Mouse (Mus musculus) MEL (cell line): ENCODE results near the gene Entpd3. TPM values are rescaled to one million over a fixed set of nuclear protein-coding genes. Genes with fewer than 3 reads are reported as not detected.

Source experiments
- DNase-seq: peaks from one replicate; pipeline ENCODE4 v3.0.0; 2011; ENCODE audit warnings: low read depth, low spot score
- H3K27ac ChIP-seq: 2 replicates; pipeline ENCODE4 v1.5.1; 2012; ENCODE audit warnings: low read depth, mild to moderate bottlenecking, control low read depth, low read length, moderate library complexity; ENCODE audit not compliant: control insufficient read depth
- H3K27me3 ChIP-seq, 2 experiments: fragments of 150-350 bp in 1 of 2; sonication (generic) in 1 of 2; 2 replicates each; pipeline ENCODE4 v1.6.1; 2012; ENCODE audit warnings: low read length in 2 of 2, mild to moderate bottlenecking in 2 of 2, improper control_type of control experiment in 1 of 2, moderate library complexity in 1 of 2; ENCODE audit not compliant: insufficient read depth in 2 of 2, control insufficient read depth in 1 of 2
- H3K36me3 ChIP-seq, 2 experiments: 2 replicates each; pipeline ENCODE4 v1.6.1; 2012 to 2014; ENCODE audit warnings: low read length in 2 of 2, improper control_type of control experiment in 1 of 2, inconsistent platforms in 1 of 2, mild to moderate bottlenecking in 1 of 2; ENCODE audit not compliant: insufficient read depth in 2 of 2, control insufficient read depth in 1 of 2
- H3K4me1 ChIP-seq, 2 experiments: fragments of 150-350 bp in 1 of 2; sonication (generic) in 1 of 2; 2 replicates each; pipeline ENCODE4 v1.6.1; 2012; ENCODE audit warnings: low read length in 2 of 2, improper control_type of control experiment in 1 of 2, mild to moderate bottlenecking in 1 of 2; ENCODE audit not compliant: insufficient read depth in 2 of 2, control insufficient read depth in 1 of 2
- H3K4me3 ChIP-seq, 2 experiments: fragments of 150-350 bp in 1 of 2; sonication (generic) in 1 of 2; 2 replicates each; pipeline ENCODE4 v1.5.1; 2012; ENCODE audit warnings: low read depth in 2 of 2, low read length in 2 of 2, mild to moderate bottlenecking in 2 of 2, moderate library complexity in 2 of 2, control low read depth in 1 of 2, improper control_type of control experiment in 1 of 2; ENCODE audit not compliant: control insufficient read depth in 1 of 2, insufficient read depth in 1 of 2
- H3K79me2 ChIP-seq: 2 replicates; pipeline ENCODE4 v1.6.1; 2012; ENCODE audit warnings: mild to moderate bottlenecking, low read length, moderate library complexity; ENCODE audit not compliant: control insufficient read depth, poor library complexity, insufficient read depth
- H3K9ac ChIP-seq: 2 replicates; pipeline ENCODE4 v1.6.1; 2012; ENCODE audit warnings: low read depth, mild to moderate bottlenecking, control low read depth, low read length, moderate library complexity; ENCODE audit not compliant: control insufficient read depth, poor library complexity, severe bottlenecking
- H3K9me3 ChIP-seq: fragments of 150-350 bp; sonication (generic); replicated peaks from 2 replicates; pipeline ENCODE4 v1.6.1; 2012; ENCODE audit warnings: mild to moderate bottlenecking, low read length, improper control_type of control experiment, moderate library complexity; ENCODE audit not compliant: insufficient read depth
- BHLHE40 ChIP-seq: IDR thresholded peaks from 2 replicates; pipeline ENCODE4 v1.6.1; 2012; ENCODE audit warnings: low read depth, mild to moderate bottlenecking, inconsistent platforms, low read length, improper control_type of control experiment, borderline replicate concordance
- CHD1 ChIP-seq: IDR thresholded peaks from 2 replicates; pipeline ENCODE4 v1.6.1; 2012; ENCODE audit warnings: low read depth, mild to moderate bottlenecking, inconsistent platforms, low read length, improper control_type of control experiment
- CHD2 ChIP-seq: IDR thresholded peaks from 2 replicates; pipeline ENCODE4 v1.6.1; 2011; ENCODE audit warnings: low read length, improper control_type of control experiment
- E2F4 ChIP-seq: IDR thresholded peaks from 2 replicates; pipeline ENCODE4 v1.6.1; 2011; ENCODE audit warnings: low read depth, low read length, improper control_type of control experiment, borderline replicate concordance
- ELF1 ChIP-seq: IDR thresholded peaks from 2 replicates; pipeline ENCODE4 v1.6.1; 2014; ENCODE audit warnings: low read depth, mild to moderate bottlenecking, inconsistent platforms, low read length, improper control_type of control experiment, moderate library complexity
- EP300 ChIP-seq, 2 experiments: IDR thresholded peaks; 2 replicates each; pipeline ENCODE4 v1.6.1; 2011; ENCODE audit warnings: improper control_type of control experiment in 2 of 2, low read length in 2 of 2, low read depth in 1 of 2, mild to moderate bottlenecking in 1 of 2
- ETS1 ChIP-seq: IDR thresholded peaks from 2 replicates; pipeline ENCODE4 v1.6.1; 2012; ENCODE audit warnings: low read depth, mild to moderate bottlenecking, inconsistent platforms, low read length, improper control_type of control experiment, moderate library complexity
- GABPA ChIP-seq: IDR thresholded peaks from 2 replicates; pipeline ENCODE4 v1.6.1; 2012; ENCODE audit warnings: low read depth, mild to moderate bottlenecking, inconsistent platforms, low read length, improper control_type of control experiment, moderate library complexity
- GATA1 ChIP-seq: IDR thresholded peaks from 2 replicates; pipeline ENCODE4 v1.6.1; 2011; ENCODE audit warnings: low read depth, low read length, improper control_type of control experiment
- HCFC1 ChIP-seq: IDR thresholded peaks from 2 replicates; pipeline ENCODE4 v1.6.1; 2012; ENCODE audit warnings: low read depth, mild to moderate bottlenecking, inconsistent platforms, low read length, improper control_type of control experiment, moderate library complexity
- JUND ChIP-seq: IDR thresholded peaks from 2 replicates; pipeline ENCODE4 v1.6.1; 2011; ENCODE audit warnings: low read depth, mild to moderate bottlenecking, improper control_type of control experiment, low read length
- MAFK ChIP-seq: IDR thresholded peaks from 2 replicates; pipeline ENCODE4 v1.6.1; 2011; ENCODE audit warnings: low read depth, mild to moderate bottlenecking, low read length, improper control_type of control experiment, borderline replicate concordance
- MAX ChIP-seq: IDR thresholded peaks from 2 replicates; pipeline ENCODE4 v1.6.1; 2011; ENCODE audit warnings: low read length, improper control_type of control experiment
- MAZ ChIP-seq: IDR thresholded peaks from 2 replicates; pipeline ENCODE4 v1.6.1; 2012; ENCODE audit warnings: low read depth, mild to moderate bottlenecking, inconsistent platforms, low read length, improper control_type of control experiment
- MXI1 ChIP-seq: IDR thresholded peaks from 2 replicates; pipeline ENCODE4 v1.6.1; 2011; ENCODE audit warnings: mild to moderate bottlenecking, low read depth, low read length, improper control_type of control experiment
- MYB ChIP-seq: IDR thresholded peaks from 2 replicates; pipeline ENCODE4 v1.6.1; 2011; ENCODE audit warnings: mild to moderate bottlenecking, low read depth, low read length, improper control_type of control experiment
- MYC ChIP-seq: IDR thresholded peaks from 2 replicates; pipeline ENCODE4 v1.6.1; 2011; ENCODE audit warnings: low read depth, mild to moderate bottlenecking, low read length, improper control_type of control experiment, moderate library complexity
- NRF1 ChIP-seq: IDR thresholded peaks from 2 replicates; pipeline ENCODE4 v1.6.1; 2014; ENCODE audit warnings: low read depth, mild to moderate bottlenecking, inconsistent platforms, low read length, improper control_type of control experiment, moderate library complexity; ENCODE audit not compliant: poor library complexity, insufficient read depth, severe bottlenecking
- POLR2AphosphoS2 ChIP-seq: IDR thresholded peaks from 2 replicates; pipeline ENCODE4 v1.6.1; 2011; ENCODE audit warnings: low read length, improper control_type of control experiment
- RAD21 ChIP-seq: IDR thresholded peaks from 2 replicates; pipeline ENCODE4 v1.6.1; 2011; ENCODE audit warnings: mild to moderate bottlenecking, low read depth, low read length, improper control_type of control experiment
- RCOR1 ChIP-seq: IDR thresholded peaks from 2 replicates; pipeline ENCODE4 v1.6.1; 2012; ENCODE audit warnings: low read depth, mild to moderate bottlenecking, inconsistent platforms, low read length, improper control_type of control experiment
- SMC3 ChIP-seq: IDR thresholded peaks from 2 replicates; pipeline ENCODE4 v1.6.1; 2011; ENCODE audit warnings: low read depth, low read length, improper control_type of control experiment
- TAL1 ChIP-seq: IDR thresholded peaks from 2 replicates; pipeline ENCODE4 v1.6.1; 2012; ENCODE audit warnings: mild to moderate bottlenecking, inconsistent platforms, low read length, moderate library complexity, mixed read lengths
- TBP ChIP-seq: IDR thresholded peaks from 2 replicates; pipeline ENCODE4 v1.8.0; 2011; ENCODE audit warnings: low read depth, low read length, improper control_type of control experiment
- USF1 ChIP-seq: IDR thresholded peaks from 2 replicates; pipeline ENCODE4 v1.6.1; 2014; ENCODE audit warnings: low read depth, mild to moderate bottlenecking, inconsistent platforms, low read length, improper control_type of control experiment, moderate library complexity
- USF2 ChIP-seq, 2 experiments: IDR thresholded peaks; 2 replicates each; pipeline ENCODE4 v1.6.1; 2011 to 2012; ENCODE audit warnings: improper control_type of control experiment in 2 of 2, low read length in 2 of 2, borderline replicate concordance in 1 of 2, inconsistent platforms in 1 of 2, low read depth in 1 of 2, mild to moderate bottlenecking in 1 of 2; ENCODE audit not compliant: insufficient read depth in 1 of 2
- ZC3H11A ChIP-seq: IDR thresholded peaks from 2 replicates; pipeline ENCODE4 v1.6.1; 2012; ENCODE audit warnings: low read depth, mild to moderate bottlenecking, inconsistent platforms, low read length, improper control_type of control experiment
- ZKSCAN1 ChIP-seq: IDR thresholded peaks from 2 replicates; pipeline ENCODE4 v1.6.1; 2012; ENCODE audit warnings: low read depth, mild to moderate bottlenecking, inconsistent platforms, low read length, improper control_type of control experiment, moderate library complexity
- ZMIZ1 ChIP-seq: IDR thresholded peaks from 2 replicates; pipeline ENCODE4 v1.6.1; 2012; ENCODE audit warnings: low read depth, mild to moderate bottlenecking, inconsistent platforms, low read length, improper control_type of control experiment, moderate library complexity
- ZNF384 ChIP-seq: IDR thresholded peaks from 2 replicates; pipeline ENCODE4 v1.6.1; 2012; ENCODE audit warnings: low read depth, mild to moderate bottlenecking, inconsistent platforms, low read length, improper control_type of control experiment
- polyA plus RNA-seq, 2 experiments: library from polyadenylated mRNA; stranded (reverse) in 1 of 2; unstranded in 1 of 2; fragments of >175 nt in 1 of 2; fragments of >200 nt in 1 of 2; gene quantifications; 2 replicates each; pipeline versions ENCODE4 v1.2.1 to v1.2.4; 2012; ENCODE audit warnings: low replicate concordance in 2 of 2, low read depth in 1 of 2; ENCODE audit not compliant: insufficient read length in 2 of 2, insufficient read depth in 1 of 2, missing spikeins in 1 of 2
- total RNA-seq: library from RNA; depleted of rRNA; stranded (reverse); fragments of 300-350 nt; gene quantifications from 2 replicates; pipeline ENCODE4 v1.2.3, GENCODE M21; 2012

Entpd3 gene
- total and polyA plus RNA-seq, 3 experiments, result 0.03 TPM; not detected in 2

DNA sequence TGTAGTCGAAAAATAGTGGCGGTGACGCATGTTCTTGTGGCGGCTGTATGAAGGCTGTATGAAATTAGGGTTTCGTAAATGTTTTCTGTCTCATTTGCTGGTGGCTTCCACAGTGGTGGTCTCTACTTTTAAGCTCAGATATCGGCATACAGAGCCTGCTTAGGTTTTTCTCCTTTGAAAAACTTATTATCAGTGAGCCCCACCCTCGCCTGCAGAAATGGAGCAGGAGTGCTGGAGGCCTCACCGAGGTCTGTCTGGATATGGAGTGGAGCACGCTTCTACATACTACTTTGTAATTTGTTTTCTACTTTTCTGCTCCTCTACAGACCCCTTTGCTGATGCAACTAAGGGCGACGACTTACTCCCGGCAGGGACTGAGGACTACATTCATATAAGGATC lies 45.8 kb upstream of the Entpd3 start:
- peak overlapping the region; percentile 100 for H3K9ac ChIP-seq
- H3K4me1 ChIP-seq, result peaks cover 0 to 12% of the 10 kb centered on the region in 2 experiments; a peak in 3 of 4 replicates
- H3K27ac ChIP-seq, result no peak overlapping the region
- peaks cover 19% of the 10 kb centered on the region for H3K79me2 ChIP-seq
- no peak for DNase-seq
- peak overlapping the region; percentile 98 to 100; a peak in 3 of 4 replicates for H3K4me3 ChIP-seq
- peaks cover 3 to 5% of the 10 kb centered on the region in 2 experiments; a peak in 3 of 4 replicates for H3K36me3 ChIP-seq
- no peaks in the 10 kb centered on the region for H3K9me3 ChIP-seq
- H3K27me3 ChIP-seq, result no peaks in the 10 kb centered on the region
- TF ChIP-seq EP300 (IDR thresholded peaks at IDR 0.05; ENCODE audit: low read depth in 1 of 2, low read length in 2 of 2) (no peak), TBP (no peak), ETS1 (no peak), MAZ (no peak), MAFK (no peak), ZKSCAN1 (no peak), SMC3 (no peak), RAD21 (no peak), MXI1 (no peak), GABPA (no peak), USF1 (no peak), CHD2 (no peak), MYC (no peak), MAX (no peak), HCFC1 (no peak), NRF1 (no peak)

GRCm38 (mm10) chr9:120496691-120497090 lies 42.9 kb upstream of the Entpd3 start:
- DNase-seq, result peak; percentile 81
- no peaks in the 10 kb centered on the region for H3K9me3 ChIP-seq
- H3K9ac ChIP-seq, result no peak overlapping the region
- peaks cover 0 to 12% of the 10 kb centered on the region in 2 experiments; a peak in 3 of 4 replicates for H3K4me1 ChIP-seq
- H3K79me2 ChIP-seq, result peaks cover 19% of the 10 kb centered on the region
- H3K27me3 ChIP-seq, result no peaks in the 10 kb centered on the region
- H3K27ac ChIP-seq, result no peak overlapping the region
- no peak overlapping the region for H3K4me3 ChIP-seq
- peaks cover 3 to 5% of the 10 kb centered on the region in 2 experiments; a peak in 3 of 4 replicates for H3K36me3 ChIP-seq
- no peak for TF ChIP-seq MYB
- TF ChIP-seq JUND, result 0 out of 2 replicates have a peak, but pooled peaks have one; percentile 35
- TF ChIP-seq MAFK, result no peak
- no peak for TF ChIP-seq ZKSCAN1
- TF ChIP-seq POLR2AphosphoS2, result no peak
- TF ChIP-seq CHD1, result no peak
- peak; percentile 83 for TF ChIP-seq RAD21
- no peak for TF ChIP-seq MAX
- TF ChIP-seq GABPA, result no peak
- TF ChIP-seq USF2 (IDR thresholded peaks at IDR 0.05; ENCODE audit: borderline replicate concordance in 1 of 2, insufficient read depth in 1 of 2, low read depth in 1 of 2, low read length in 2 of 2), result no peak
- no peak for TF ChIP-seq HCFC1
- no peak for TF ChIP-seq ZMIZ1
- TF ChIP-seq TAL1, result no peak
- peak; percentile 70 for TF ChIP-seq ZC3H11A
- no peak for TF ChIP-seq ETS1
- peak; percentile 53; the same call in 1 of the 2 replicates for TF ChIP-seq TBP
- no peak for TF ChIP-seq ZNF384
- no peak for TF ChIP-seq MXI1
- TF ChIP-seq SMC3, result peak; percentile 75
- TF ChIP-seq USF1, result no peak
- TF ChIP-seq GATA1, result peak; percentile 40; the same call in 1 of the 2 replicates
- TF ChIP-seq NRF1, result no peak
- no peak for TF ChIP-seq RCOR1
- peak; percentile 12; the same call in 1 of the 2 replicates for TF ChIP-seq ELF1
- TF ChIP-seq E2F4, result no peak
- peak; percentile 51; the same call in 1 of the 2 replicates for TF ChIP-seq BHLHE40
